Mouse (Mus musculus): ENCODE measurements around the gene Prkar1a. TPM values are rescaled to one million over a fixed set of nuclear protein-coding genes. Genes with fewer than 3 reads are reported as not detected.

Prkar1a gene
- total and polyA plus RNA-seq, 2 experiments, result 47.2 to 59.9 TPM

GRCm38 (mm10) chr11:109675771-109676170, 26.6 kb downstream of the Prkar1a start:
- H3K27ac ChIP-seq (replicated peaks; ENCODE audit: insufficient read depth, low read depth, low read length), result no peak overlapping the region
- peaks cover 16% of the 10 kb centered on the region; the same call in 1 of the 2 replicates for H3K36me3 ChIP-seq (ENCODE audit: control insufficient read depth, insufficient read depth, low read length)
- H3K4me1 ChIP-seq (ENCODE audit: control insufficient read depth, insufficient read depth, low read length), result no peaks in the 10 kb centered on the region
- no peak overlapping the region for H3K4me3 ChIP-seq (ENCODE audit: insufficient read depth, low read depth, low read length)
- H3K79me2 ChIP-seq (ENCODE audit: control insufficient read depth, insufficient read depth, low read length), result no peaks in the 10 kb centered on the region
- WGBS, result 94% methylated on average over 9 of the region's 9 CpGs
- TF ChIP-seq CTCF (IDR thresholded peaks at IDR 0.05; ENCODE audit: low read depth, low read length) (no peak), POLR2A (IDR thresholded peaks at IDR 0.05; ENCODE audit: extremely low read depth, insufficient read depth, low read length) (no peak)
- no peak for DNase-seq (ENCODE audit: extremely low read depth, low read depth, low spot score)
- H3K27me3 ChIP-seq (ENCODE audit: control insufficient read depth, insufficient read depth, low read length), result no peaks in the 10 kb centered on the region
- no peak overlapping the region for H3K9ac ChIP-seq (ENCODE audit: low read depth, low read length)

GRCm38 (mm10) chr11:109676621-109677373, 27.6 kb downstream of the Prkar1a start:
- H3K36me3 ChIP-seq (ENCODE audit: control insufficient read depth, insufficient read depth, low read length), result peaks cover 12% of the 10 kb centered on the region; the same call in 1 of the 2 replicates
- H3K27me3 ChIP-seq (ENCODE audit: control insufficient read depth, insufficient read depth, low read length), result no peaks in the 10 kb centered on the region
- H3K4me3 ChIP-seq (ENCODE audit: insufficient read depth, low read depth, low read length), result no peak overlapping the region
- WGBS, result 90% methylated on average over 12 of the region's 12 CpGs
- no peak overlapping the region for H3K9ac ChIP-seq (ENCODE audit: low read depth, low read length)
- no peak overlapping the region for H3K27ac ChIP-seq (replicated peaks; ENCODE audit: insufficient read depth, low read depth, low read length)
- no peak for DNase-seq (ENCODE audit: extremely low read depth, low read depth, low spot score)
- H3K4me1 ChIP-seq (ENCODE audit: control insufficient read depth, insufficient read depth, low read length), result no peaks in the 10 kb centered on the region
- TF ChIP-seq CTCF (IDR thresholded peaks at IDR 0.05; ENCODE audit: low read depth, low read length), result no peak
- TF ChIP-seq POLR2A (IDR thresholded peaks at IDR 0.05; ENCODE audit: extremely low read depth, insufficient read depth, low read length), result no peak
- H3K79me2 ChIP-seq (ENCODE audit: control insufficient read depth, insufficient read depth, low read length), result no peaks in the 10 kb centered on the region

- Histone ChIP-seq H3K4me1 (ENCODE audit: control insufficient read depth, insufficient read depth, low read length) (no peaks in the 10 kb centered on the region), H3K4me3 (ENCODE audit: insufficient read depth, low read depth, low read length) (no peak overlapping the region), H3K27me3 (ENCODE audit: control insufficient read depth, insufficient read depth, low read length) (no peaks in the 10 kb centered on the region), H3K79me2 (ENCODE audit: control insufficient read depth, insufficient read depth, low read length) (no peaks in the 10 kb centered on the region), H3K36me3 (ENCODE audit: control insufficient read depth, insufficient read depth, low read length) (peaks cover 6% of the 10 kb centered on the region; the same call in 1 of the 2 replicates), H3K27ac (replicated peaks; ENCODE audit: insufficient read depth, low read depth, low read length) (no peak overlapping the region), H3K9ac (ENCODE audit: low read depth, low read length) (no peak overlapping the region)
- no peak for DNase-seq (ENCODE audit: extremely low read depth, low read depth, low spot score)
- 80% methylated on average over 12 of the region's 12 CpGs for WGBS
- TF ChIP-seq CTCF (IDR thresholded peaks at IDR 0.05; ENCODE audit: low read depth, low read length) (no peak), POLR2A (IDR thresholded peaks at IDR 0.05; ENCODE audit: extremely low read depth, insufficient read depth, low read length) (no peak)
These were observed 29.1 kb downstream of the Prkar1a start for GRCm38 (mm10) chr11:109678291-109678690.

GRCm38 (mm10) chr11:109680934-109681333, 31.7 kb downstream of the Prkar1a start:
- TF ChIP-seq CTCF (IDR thresholded peaks at IDR 0.05; ENCODE audit: low read depth, low read length) (no peak), POLR2A (IDR thresholded peaks at IDR 0.05; ENCODE audit: extremely low read depth, insufficient read depth, low read length) (no peak)
- 67% methylated on average over 9 of the region's 9 CpGs for WGBS
- H3K27me3 ChIP-seq (ENCODE audit: control insufficient read depth, insufficient read depth, low read length), result no peaks in the 10 kb centered on the region

GRCm38 (mm10) chr11:109681556-109681955, 32.4 kb downstream of the Prkar1a start:
- H3K36me3 ChIP-seq (ENCODE audit: control insufficient read depth, insufficient read depth, low read length), result peaks cover 13% of the 10 kb centered on the region
- no peaks in the 10 kb centered on the region for H3K4me1 ChIP-seq (ENCODE audit: control insufficient read depth, insufficient read depth, low read length)
- no peak for DNase-seq (ENCODE audit: extremely low read depth, low read depth, low spot score)
- no peak for TF ChIP-seq POLR2A (IDR thresholded peaks at IDR 0.05; ENCODE audit: extremely low read depth, insufficient read depth, low read length)
- no peak for TF ChIP-seq CTCF (IDR thresholded peaks at IDR 0.05; ENCODE audit: low read depth, low read length)
- no peak overlapping the region for H3K4me3 ChIP-seq (ENCODE audit: insufficient read depth, low read depth, low read length)
- H3K27ac ChIP-seq (replicated peaks; ENCODE audit: insufficient read depth, low read depth, low read length), result no peak overlapping the region
- peaks cover under 1% of the 10 kb centered on the region; the same call in 1 of the 2 replicates for H3K79me2 ChIP-seq (ENCODE audit: control insufficient read depth, insufficient read depth, low read length)
- no peak overlapping the region for H3K9ac ChIP-seq (ENCODE audit: low read depth, low read length)
- H3K27me3 ChIP-seq (ENCODE audit: control insufficient read depth, insufficient read depth, low read length), result no peaks in the 10 kb centered on the region
- 91% methylated on average over 3 of the region's 3 CpGs for WGBS

More at GRCm38 (mm10) chr11:109680934-109681333, 31.7 kb downstream of the Prkar1a start:
- no peaks in the 10 kb centered on the region for H3K79me2 ChIP-seq (ENCODE audit: control insufficient read depth, insufficient read depth, low read length)
- no peak overlapping the region for H3K4me3 ChIP-seq (ENCODE audit: insufficient read depth, low read depth, low read length)
- no peak overlapping the region for H3K9ac ChIP-seq (ENCODE audit: low read depth, low read length)
- no peaks in the 10 kb centered on the region for H3K4me1 ChIP-seq (ENCODE audit: control insufficient read depth, insufficient read depth, low read length)
- no peak for DNase-seq (ENCODE audit: extremely low read depth, low read depth, low spot score)
- peaks cover 13% of the 10 kb centered on the region for H3K36me3 ChIP-seq (ENCODE audit: control insufficient read depth, insufficient read depth, low read length)
- H3K27ac ChIP-seq (replicated peaks; ENCODE audit: insufficient read depth, low read depth, low read length), result no peak overlapping the region

GRCm38 (mm10) chr11:109682221-109682620, 33.0 kb downstream of the Prkar1a start:
- TF ChIP-seq POLR2A (IDR thresholded peaks at IDR 0.05; ENCODE audit: extremely low read depth, insufficient read depth, low read length), result no peak
- no peak for TF ChIP-seq CTCF (IDR thresholded peaks at IDR 0.05; ENCODE audit: low read depth, low read length)
- Histone ChIP-seq H3K27ac (replicated peaks; ENCODE audit: insufficient read depth, low read depth, low read length) (no peak overlapping the region), H3K9ac (ENCODE audit: low read depth, low read length) (no peak overlapping the region), H3K27me3 (ENCODE audit: control insufficient read depth, insufficient read depth, low read length) (no peaks in the 10 kb centered on the region), H3K4me1 (ENCODE audit: control insufficient read depth, insufficient read depth, low read length) (no peaks in the 10 kb centered on the region), H3K4me3 (ENCODE audit: insufficient read depth, low read depth, low read length) (no peak overlapping the region), H3K36me3 (ENCODE audit: control insufficient read depth, insufficient read depth, low read length) (peaks cover 13% of the 10 kb centered on the region), H3K79me2 (ENCODE audit: control insufficient read depth, insufficient read depth, low read length) (peaks cover 4% of the 10 kb centered on the region; the same call in 1 of the 2 replicates)
- no peak for DNase-seq (ENCODE audit: extremely low read depth, low read depth, low spot score)
- 90% methylated on average over 6 of the region's 6 CpGs for WGBS
